Mouse (Mus musculus): Measurements from ENCODE around the gene Bmp8b. TPM values are rescaled to one million over a fixed set of nuclear protein-coding genes. Genes with fewer than 3 reads are reported as not detected.

Bmp8b gene
- not detected for total RNA-seq (2023)

GRCm38 (mm10) chr4:123104651-123105450 lies at the start of gene Bmp8b:
TSS of gene Bmp8b (plus strand) at chr4:123105165.

GRCm38 (mm10) chr4:123116011-123116410 lies 11.0 kb downstream of the Bmp8b start, which contains the start of gene Oxct2b:
TSS of gene Oxct2b (plus strand) at chr4:123116266.

DNA sequence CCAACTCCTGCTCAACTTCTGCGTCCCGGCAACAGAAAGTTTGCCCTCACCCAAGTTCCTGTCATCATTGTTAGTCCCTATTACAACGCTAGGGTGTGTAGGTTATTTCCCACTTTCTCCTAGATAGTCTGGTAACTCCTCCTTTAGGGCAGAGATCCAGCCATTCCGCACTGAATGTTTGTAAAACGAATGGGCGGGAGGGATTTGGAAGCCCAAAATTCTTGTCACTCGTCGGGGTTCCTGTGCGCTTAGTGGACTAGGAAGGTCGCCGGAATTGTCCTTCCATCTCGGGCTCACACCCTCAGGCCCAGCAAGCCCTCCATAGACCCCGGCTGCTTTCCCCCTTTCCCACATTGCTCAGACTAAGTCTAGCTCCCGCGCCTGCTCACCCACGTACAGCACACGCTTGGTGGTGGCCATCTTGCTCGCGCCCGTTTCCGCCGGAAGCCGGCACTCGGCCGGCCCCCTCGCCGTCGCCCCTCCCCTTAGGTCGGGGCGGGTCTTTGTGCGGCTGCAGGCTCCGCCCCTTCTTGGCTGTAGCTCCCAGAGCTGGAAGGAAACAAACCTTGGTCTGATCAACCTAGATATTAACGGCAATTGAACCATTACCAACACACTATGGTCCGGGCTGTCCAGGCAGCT lies 34.7 kb downstream of the Bmp8b start, which contains the start of gene Ppie:
Gene Ppie (minus strand): TSS at position 439 of the 642 bp plus-strand sequence.

Other genes with a start within 250 kb of the Bmp8b start
- gene Cap1, start 219.1 kb upstream of the Bmp8b start, total RNA-seq (2023): 100 to 1,000 TPM; 920 to 956 TPM
- gene Mfsd2a, start 144.0 kb upstream of the Bmp8b start, total RNA-seq (2023): under 1 TPM in 1 of 2 experiments, not detected in 1; 0.16 TPM
- 1 to 10 TPM in 1 of 2 experiments, under 1 TPM in 1; 0.95 to 2.3 TPM for gene Mycl, start 109.5 kb upstream of the Bmp8b start, total RNA-seq (2023)
- gene Trit1, start 88.6 kb upstream of the Bmp8b start, total RNA-seq (2023): 1 to 10 TPM; 4.6 to 5.6 TPM
- gene Oxct2b, start 11.1 kb downstream of the Bmp8b start, total RNA-seq (2023): not detected
- gene Ppie, start 34.8 kb downstream of the Bmp8b start, total RNA-seq (2023): 10 to 100 TPM; 23.7 to 24.4 TPM
- not detected for gene Hpcal4, start 78.1 kb downstream of the Bmp8b start, total RNA-seq (2023)
- gene Nt5c1a, start 96.3 kb downstream of the Bmp8b start, total RNA-seq (2023): not detected
- gene Heyl, start 128.4 kb downstream of the Bmp8b start, total RNA-seq (2023): under 1 TPM; 0.09 to 0.40 TPM
- gene Pabpc4, start 157.2 kb downstream of the Bmp8b start, total RNA-seq (2023): 10 to 100 TPM; 44.9 to 73.3 TPM
- not detected for gene Oxct2a, start 218.5 kb downstream of the Bmp8b start, total RNA-seq (2023)
- gene Bmp8a, start 238.1 kb downstream of the Bmp8b start, total RNA-seq (2023): under 1 TPM; 0.18 to 0.33 TPM